Mouse (Mus musculus) T-helper 1 cell (primary cell): Measurements from ENCODE around the gene Rpa2.
"Not testable (repeated sequence)": the region's sequence is repeated elsewhere in the genome, so short reads cannot be mapped to it uniquely, and the experiment has no call there.

Experiments used
- in situ Hi-C: fragments of 300-600 bp; cut with MboI, MseI; formaldehyde crosslinking; loops from one replicate; pipeline ENCODE4 v1.15.1; 2025; ENCODE audit warnings: high pct_unique_total_duplicates

Rpa2 gene

GRCm38 (mm10) chr4:132762602-132763001 is 5.5 kb upstream of the Rpa2 start:
- in situ Hi-C loops = no loop called here

- in situ Hi-C loops = not testable (repeated sequence)
These were observed 5.0 kb upstream of the Rpa2 start for GRCm38 (mm10) chr4:132763125-132763524.

GRCm38 (mm10) chr4:132771776-132772175 is 3.6 kb downstream of the Rpa2 start:
- in situ Hi-C loops = no loop called here

- in situ Hi-C loops = no loop called here
These were observed 6.8 kb downstream of the Rpa2 start for GRCm38 (mm10) chr4:132774905-132775304.

GRCm38 (mm10) chr4:132776764-132777163 is 8.6 kb downstream of the Rpa2 start:
- in situ Hi-C loops = no loop called here

GRCm38 (mm10) chr4:132778562-132779201 is 10.6 kb downstream of the Rpa2 start:
- in situ Hi-C loops = no loop called here

GRCm38 (mm10) chr4:132780288-132780687 is 12.2 kb downstream of the Rpa2 start:
- in situ Hi-C loops = loop anchor here (5.0 kb wide), 1 partner anchor 42 kb away; no protein-coding TSS in a partner anchor

- in situ Hi-C loops = loop anchor here (5.0 kb wide), 1 partner anchor 39 kb away; no protein-coding TSS in a partner anchor
These were observed 15.6 kb downstream of the Rpa2 start for GRCm38 (mm10) chr4:132783732-132784131.

- in situ Hi-C loops = no loop called here
These were observed 17.1 kb downstream of the Rpa2 start for GRCm38 (mm10) chr4:132785228-132785627.

GRCm38 (mm10) chr4:132789731-132790130 is 21.6 kb downstream of the Rpa2 start:
- in situ Hi-C loops = no loop called here

GRCm38 (mm10) chr4:132793322-132794004 is 25.3 kb downstream of the Rpa2 start:
- in situ Hi-C loops = not testable (repeated sequence)

GRCm38 (mm10) chr4:132794028-132794427 is 25.9 kb downstream of the Rpa2 start:
- in situ Hi-C loops = no loop called here

- in situ Hi-C loops = no loop called here
These were observed 26.6 kb downstream of the Rpa2 start for GRCm38 (mm10) chr4:132794760-132795159.

- in situ Hi-C loops = no loop called here
These were observed 27.0 kb downstream of the Rpa2 start for GRCm38 (mm10) chr4:132795171-132795570.

- in situ Hi-C loops = no loop called here
These were observed 28.2 kb downstream of the Rpa2 start, which contains the start of gene Themis2 for GRCm38 (mm10) chr4:132796196-132796886. Gene Themis2 (minus strand): TSS chr4:132796387.

GRCm38 (mm10) chr4:132797461-132797860 is 29.3 kb downstream of the Rpa2 start:
- in situ Hi-C loops = no loop called here

GRCm38 (mm10) chr4:132798028-132798427 is 29.9 kb downstream of the Rpa2 start:
- in situ Hi-C loops = no loop called here

- in situ Hi-C loops = not testable (repeated sequence)
These were observed 30.5 kb downstream of the Rpa2 start for GRCm38 (mm10) chr4:132798666-132799065.

- in situ Hi-C loops = no loop called here
These were observed 31.7 kb downstream of the Rpa2 start for GRCm38 (mm10) chr4:132799845-132800244.

GRCm38 (mm10) chr4:132801176-132802077 is 33.3 kb downstream of the Rpa2 start:
- in situ Hi-C loops = no loop called here

- in situ Hi-C loops = no loop called here
These were observed 34.1 kb downstream of the Rpa2 start for GRCm38 (mm10) chr4:132802171-132802637.
